Mouse (Mus musculus) neural tube, embryonic 12.5 days (tissue): ENCODE data around the gene Zfp968. TPM values are rescaled to one million over a fixed set of nuclear protein-coding genes. Genes with fewer than 3 reads are reported as not detected.
"Not testable (repeated sequence)": the region's sequence is repeated elsewhere in the genome, so short reads cannot be mapped to it uniquely, and the experiment has no call there.

Experiments used
- ATAC-seq: fragments of 200-750 bp; cut with Nextera tagmentation; 2 replicates; pipeline ENCODE4 v1.8.0; 2017; ENCODE audit warnings: low read depth, mild to moderate bottlenecking, moderate TSS enrichment, moderate library complexity; ENCODE audit not compliant: low FRiP score
- H3K27ac ChIP-seq: fragments of 300-500 bp; sonication (generic); 2 replicates; pipeline ENCODE4 v1.5.1; 2016
- H3K27me3 ChIP-seq: fragments of 300-500 bp; sonication (generic); replicated peaks from 2 replicates; pipeline ENCODE4 v1.6.1; 2016; ENCODE audit warnings: mild to moderate bottlenecking
- H3K36me3 ChIP-seq: fragments of 300-500 bp; sonication (generic); 2 replicates; pipeline ENCODE4 v1.6.1; 2016; ENCODE audit warnings: mild to moderate bottlenecking
- H3K4me1 ChIP-seq: fragments of 300-500 bp; sonication (generic); 2 replicates; pipeline ENCODE4 v1.6.1; 2016
- H3K4me2 ChIP-seq: fragments of 300-500 bp; sonication (generic); replicated peaks from 2 replicates; pipeline ENCODE4 v1.6.1; 2016; ENCODE audit warnings: mild to moderate bottlenecking
- H3K4me3 ChIP-seq: fragments of 300-500 bp; sonication (generic); 2 replicates; pipeline ENCODE4 v1.5.1; 2016
- H3K9ac ChIP-seq: fragments of 300-500 bp; sonication (generic); 2 replicates; pipeline ENCODE4 v1.6.1; 2016; ENCODE audit warnings: mild to moderate bottlenecking
- H3K9me3 ChIP-seq: fragments of 300-500 bp; sonication (generic); 2 replicates; pipeline ENCODE4 v1.6.1; 2016; ENCODE audit warnings: mild to moderate bottlenecking
- WGBS: fragments of 180-500 bp; shearing (Covaris S2); methylation state at CpG from one replicate; pipeline ENCODE4 v1.1.7; 2016; 5-methylcytosine and 5-hydroxymethylcytosine counted together
- polyA plus RNA-seq: library from polyadenylated mRNA; unstranded; fragments of >200 nt; fragmentation: Nextera tagmentation; extraction: Ambion mirVana; gene quantifications from 2 replicates; pipeline ENCODE4 v1.2.1, GENCODE M21; 2016

The Zfp968 gene
- polyA plus RNA-seq: 4.8 and 4.9 TPM in 2 replicates

- not testable (repeated sequence) for H3K27ac ChIP-seq, H3K4me2 ChIP-seq, H3K4me1 ChIP-seq, H3K27me3 ChIP-seq, ATAC-seq, H3K9me3 ChIP-seq, H3K9ac ChIP-seq, H3K36me3 ChIP-seq, H3K4me3 ChIP-seq
- WGBS: no CpG with 5 or more reads among the region's 6 CpGs
These were observed at the start of gene Zfp968 for GRCm38 (mm10) chr2:175372136-175372535. TSS of gene Zfp968 (plus strand) at chr2:175372436.

- WGBS: no CpG with 5 or more reads among the region's 8 CpGs
- H3K9me3 ChIP-seq, H3K27ac ChIP-seq, H3K4me2 ChIP-seq, H3K9ac ChIP-seq, H3K4me3 ChIP-seq, H3K27me3 ChIP-seq, H3K36me3 ChIP-seq, H3K4me1 ChIP-seq, ATAC-seq: not testable (repeated sequence)
These were observed 34.1 kb upstream of the Zfp968 start, which contains the start of gene Gm4631 for GRCm38 (mm10) chr2:175338097-175338496. TSS of gene Gm4631 (minus strand) at chr2:175338197.

Other genes with a start within 250 kb of the Zfp968 start
- gene Gm14399, start 230.4 kb upstream of the Zfp968 start, polyA plus RNA-seq: 2.6 and 5.6 TPM in 2 replicates
- 0.74 and 0.89 TPM in 2 replicates for gene Gm14443, start 196.6 kb upstream of the Zfp968 start, polyA plus RNA-seq
- gene Gm14391, start 165.5 kb upstream of the Zfp968 start, polyA plus RNA-seq: 4.0 and 5.7 TPM in 2 replicates
- 2.1 TPM in 1 of 2 replicates, not detected in the other for gene Gm14440, start 97.3 kb upstream of the Zfp968 start, polyA plus RNA-seq
- 12.6 and 14.2 TPM in 2 replicates for gene Gm4631, start 34.2 kb upstream of the Zfp968 start, polyA plus RNA-seq
- 12.5 and 21.2 TPM in 2 replicates for gene Gm4724, start 63.4 kb downstream of the Zfp968 start, polyA plus RNA-seq
- gene Zfp965, start 97.5 kb downstream of the Zfp968 start, polyA plus RNA-seq: 6.0 and 6.4 TPM in 2 replicates